Mouse (Mus musculus) brain, adult 10 weeks (tissue): ENCODE measurements around the gene Olfr9. TPM values are rescaled to one million over a fixed set of nuclear protein-coding genes. Genes with fewer than 3 reads are reported as not detected.

Experiments
- polyA plus RNA-seq: library from polyadenylated mRNA; stranded (reverse); fragments of 350-450 nt; fragmentation: Illumina TruSeq; extraction: RNeasy Lipid Tissue Mini Kit (QIAGEN cat#74804); gene quantifications from one replicate; pipeline ENCODE4 v1.2.3, GENCODE M21; 2015; ENCODE audit warnings: low read depth, low replicate concordance

Gene Olfr9
- not detected for polyA plus RNA-seq

DNA sequence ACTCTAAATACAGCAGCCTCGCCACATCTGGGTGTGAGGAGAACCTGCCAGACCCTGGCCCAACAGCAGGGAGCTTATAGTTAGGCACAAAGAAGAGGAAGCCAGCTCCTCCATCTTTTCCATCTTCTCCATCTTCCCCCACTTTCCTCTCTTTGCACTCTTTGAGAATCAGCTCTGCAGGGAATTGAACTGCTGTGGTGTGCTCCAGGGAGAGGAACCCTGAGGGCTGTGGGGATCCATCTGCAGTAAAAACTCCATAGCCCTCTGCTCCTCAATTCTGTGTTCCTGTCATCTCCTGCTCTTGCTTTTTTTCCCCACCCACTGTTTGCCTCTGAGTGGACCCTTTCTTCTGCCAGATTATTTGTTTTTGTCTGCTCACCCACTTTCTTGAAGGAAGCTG, at the start of gene Olfr9:
Olfr9 (plus strand) TSS at position 301 of the 400 bp plus-strand sequence.

DNA sequence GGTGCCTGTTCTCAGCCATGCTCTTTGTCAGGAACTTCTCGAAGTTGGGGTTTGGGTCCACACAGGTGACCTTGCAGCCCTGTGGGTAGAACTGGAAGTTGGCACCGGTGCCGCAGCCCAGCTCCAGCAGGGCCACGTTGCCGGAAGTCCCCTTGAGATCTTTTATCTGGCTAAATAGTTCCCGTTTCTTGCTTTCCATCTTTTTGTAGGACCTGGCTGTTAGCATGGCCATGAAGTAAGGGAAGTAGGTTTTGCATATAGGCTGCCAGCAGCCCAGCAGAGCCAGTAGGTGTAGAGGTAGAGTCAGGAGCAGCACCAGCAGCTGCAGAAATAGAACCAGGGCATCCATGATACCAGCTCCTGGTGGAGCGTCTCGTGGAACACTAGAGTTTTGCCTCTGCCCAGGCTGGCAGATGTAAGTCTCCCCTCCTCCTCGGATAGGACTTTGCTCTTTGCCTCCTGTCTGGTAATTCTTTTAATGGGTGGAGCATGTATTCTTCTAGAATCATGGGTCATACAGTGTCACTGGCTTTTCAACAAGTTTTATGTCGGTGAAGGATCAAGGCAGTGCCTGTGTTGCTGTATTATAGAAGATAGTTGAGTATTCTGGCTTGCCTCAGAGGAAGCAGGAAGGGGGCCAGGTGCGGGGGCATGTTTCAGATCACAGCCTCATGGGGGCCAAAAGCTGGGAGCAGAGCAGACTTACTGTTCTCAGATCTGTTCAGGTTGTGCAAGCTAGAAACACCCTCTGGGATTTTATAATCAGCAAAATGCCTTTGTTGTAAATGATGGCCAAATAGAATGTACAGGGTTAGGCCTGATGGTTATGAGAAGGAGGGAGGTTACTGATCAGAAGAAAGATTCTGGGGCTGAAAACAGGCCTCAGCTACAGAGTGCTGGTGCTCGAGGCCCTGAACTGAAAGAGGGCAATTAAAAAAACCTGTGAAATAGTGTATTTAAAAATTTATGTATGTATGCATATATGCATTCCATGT, 28.3 kb upstream of the Olfr9 start, which contains the start of gene Mettl7b:
Mettl7b (minus strand) TSS at position 399 of the 995 bp plus-strand sequence.

DNA sequence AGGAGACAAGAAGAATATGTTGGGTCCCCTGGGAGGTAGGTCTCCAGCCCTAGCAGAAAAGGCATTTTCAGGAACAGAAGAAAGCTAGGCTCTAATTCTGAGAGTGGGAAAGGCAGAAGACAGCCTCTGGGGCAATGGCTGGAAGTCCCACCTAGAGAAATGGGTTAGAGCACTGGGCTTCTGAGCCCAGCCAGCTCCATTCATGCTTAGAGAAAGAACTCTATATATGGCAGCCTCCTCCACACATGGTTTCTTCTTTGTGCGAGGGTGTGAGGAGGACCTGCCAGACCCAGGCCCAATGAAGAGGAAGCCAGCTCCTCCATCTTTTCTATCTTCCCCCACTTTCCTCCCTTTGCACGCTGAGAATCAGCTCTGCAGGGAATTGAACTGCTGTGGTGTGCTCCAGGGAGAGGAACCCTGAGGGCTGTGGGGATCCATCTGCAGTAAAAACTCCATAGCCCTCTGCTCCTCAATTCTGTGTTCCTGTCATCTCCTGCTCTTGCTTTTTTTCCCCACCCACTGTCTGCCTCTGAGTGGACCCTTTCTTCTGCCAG, 21.1 kb downstream of the Olfr9 start, which contains the start of gene Olfr763:
Olfr763 (plus strand) TSS at position 504 of the 554 bp plus-strand sequence.

DNA sequence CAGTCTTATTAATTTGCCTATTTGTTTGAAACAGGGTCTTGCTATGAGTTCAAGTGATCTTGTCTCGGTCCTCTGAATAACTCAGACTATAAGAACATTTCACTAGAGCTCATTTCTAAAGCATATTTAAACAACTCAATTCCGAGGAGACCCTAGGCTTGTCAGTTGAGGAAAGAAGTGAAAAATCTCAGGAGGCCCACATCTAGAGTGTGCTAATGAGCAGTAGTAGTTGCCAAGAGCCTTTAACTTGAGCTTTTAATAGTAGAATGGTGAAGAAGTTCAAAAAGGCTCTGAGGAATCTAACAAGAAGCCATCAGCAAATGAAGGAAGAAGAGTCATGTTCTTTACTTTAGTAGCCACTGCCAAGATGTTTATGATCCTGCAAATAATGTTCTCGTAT, 50.6 kb downstream of the Olfr9 start, which contains the start of gene Olfr764-ps1:
Olfr764-ps1 (minus strand) TSS at position 101 of the 400 bp plus-strand sequence.

Other genes starting within 250 kb of the Olfr9 start
- gene Dgka, start 244.6 kb upstream of the Olfr9 start, polyA plus RNA-seq, result 7.5 TPM
- 35.5 TPM for gene Pym1, start 241.5 kb upstream of the Olfr9 start, polyA plus RNA-seq
- gene Mmp19, start 198.5 kb upstream of the Olfr9 start, polyA plus RNA-seq, result 0.30 TPM
- gene Dnajc14, start 185.4 kb upstream of the Olfr9 start, polyA plus RNA-seq, result 51.2 TPM
- gene Tmem198b, start 185.1 kb upstream of the Olfr9 start, polyA plus RNA-seq, result 8.9 TPM
- 99.3 TPM for gene Sarnp, start 172.1 kb upstream of the Olfr9 start, polyA plus RNA-seq
- 18.1 TPM for gene Ormdl2, start 167.8 kb upstream of the Olfr9 start, polyA plus RNA-seq
- 12.4 TPM for gene Gdf11, start 97.7 kb upstream of the Olfr9 start, polyA plus RNA-seq
- gene Cd63, start 88.4 kb upstream of the Olfr9 start, polyA plus RNA-seq, result 142 TPM
- gene Rdh5, start 66.5 kb upstream of the Olfr9 start, polyA plus RNA-seq, result 12.8 TPM
- 236 TPM for gene Bloc1s1, start 65.4 kb upstream of the Olfr9 start, polyA plus RNA-seq
- gene Itga7, start 55.6 kb upstream of the Olfr9 start, polyA plus RNA-seq, result 14.0 TPM
- gene Mettl7b, start 28.4 kb upstream of the Olfr9 start, polyA plus RNA-seq, result not detected
- not detected for gene Olfr763, start 21.4 kb downstream of the Olfr9 start, polyA plus RNA-seq
- gene Olfr764-ps1, start 50.5 kb downstream of the Olfr9 start, polyA plus RNA-seq, result not detected
- not detected for gene Olfr765, start 60.6 kb downstream of the Olfr9 start, polyA plus RNA-seq
- not detected for gene Olfr766-ps1, start 79.5 kb downstream of the Olfr9 start, polyA plus RNA-seq
- not detected for gene Olfr767, start 93.5 kb downstream of the Olfr9 start, polyA plus RNA-seq
- gene Olfr768, start 109.9 kb downstream of the Olfr9 start, polyA plus RNA-seq, result not detected
- not detected for gene Olfr769, start 128.4 kb downstream of the Olfr9 start, polyA plus RNA-seq
- not detected for gene Olfr770, start 149.6 kb downstream of the Olfr9 start, polyA plus RNA-seq
- not detected for gene Olfr771, start 175.3 kb downstream of the Olfr9 start, polyA plus RNA-seq
- gene Olfr772, start 188.5 kb downstream of the Olfr9 start, polyA plus RNA-seq, result not detected
- gene Olfr773, start 198.0 kb downstream of the Olfr9 start, polyA plus RNA-seq, result not detected
- not detected for gene Olfr774, start 246.8 kb downstream of the Olfr9 start, polyA plus RNA-seq